Mouse (Mus musculus) MEL-GATA-1-ER (cell line): ENCODE data around the gene Lrrc10.

Experiments used
- DNase-seq: peaks from one replicate; pipeline ENCODE4 v3.0.0-alpha.2; 2012; ENCODE audit warnings: low read depth; ENCODE audit errors: extremely low read depth

The Lrrc10 gene

DNA sequence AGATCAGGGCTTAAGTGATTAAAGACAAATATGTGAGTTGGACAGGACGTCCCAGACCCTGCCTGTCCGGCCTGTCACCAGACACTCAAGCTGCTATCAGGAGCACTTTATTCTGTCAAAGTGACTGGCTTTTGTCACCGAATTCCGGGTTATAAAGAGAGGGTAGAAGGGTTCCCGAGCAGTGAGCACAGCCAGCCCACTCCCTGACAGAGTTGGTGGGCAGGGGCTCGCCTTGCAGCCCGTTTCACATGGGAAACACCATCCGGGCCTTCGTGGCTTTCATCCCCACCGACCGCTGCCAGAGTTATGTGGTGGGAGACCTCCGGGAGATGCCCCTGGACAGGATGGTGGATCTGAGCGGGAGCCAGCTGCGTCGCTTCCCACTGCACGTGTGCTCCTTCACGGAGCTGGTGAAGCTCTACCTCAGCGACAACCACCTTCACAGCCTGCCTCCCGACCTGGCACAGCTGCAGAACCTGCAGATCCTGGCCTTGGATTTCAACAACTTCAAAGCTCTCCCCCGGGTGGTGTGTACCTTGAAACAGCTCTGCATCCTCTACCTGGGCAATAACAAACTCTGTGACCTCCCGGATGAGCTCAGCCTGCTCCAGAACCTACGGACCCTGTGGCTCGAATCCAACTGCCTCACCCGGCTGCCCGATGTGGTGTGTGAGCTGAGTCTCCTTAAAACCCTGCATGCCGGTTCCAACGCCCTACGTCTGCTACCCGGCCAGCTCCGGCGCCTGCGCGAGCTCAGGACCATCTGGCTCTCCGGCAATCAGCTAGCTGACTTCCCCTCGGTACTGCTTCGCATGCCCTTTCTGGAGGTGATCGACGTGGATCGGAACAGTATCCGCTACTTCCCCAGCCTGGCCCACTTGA lies at the start of gene Lrrc10:
Lrrc10 (plus strand) TSS at position 167 of the 882 bp plus-strand sequence.
- no peak for DNase-seq

DNA sequence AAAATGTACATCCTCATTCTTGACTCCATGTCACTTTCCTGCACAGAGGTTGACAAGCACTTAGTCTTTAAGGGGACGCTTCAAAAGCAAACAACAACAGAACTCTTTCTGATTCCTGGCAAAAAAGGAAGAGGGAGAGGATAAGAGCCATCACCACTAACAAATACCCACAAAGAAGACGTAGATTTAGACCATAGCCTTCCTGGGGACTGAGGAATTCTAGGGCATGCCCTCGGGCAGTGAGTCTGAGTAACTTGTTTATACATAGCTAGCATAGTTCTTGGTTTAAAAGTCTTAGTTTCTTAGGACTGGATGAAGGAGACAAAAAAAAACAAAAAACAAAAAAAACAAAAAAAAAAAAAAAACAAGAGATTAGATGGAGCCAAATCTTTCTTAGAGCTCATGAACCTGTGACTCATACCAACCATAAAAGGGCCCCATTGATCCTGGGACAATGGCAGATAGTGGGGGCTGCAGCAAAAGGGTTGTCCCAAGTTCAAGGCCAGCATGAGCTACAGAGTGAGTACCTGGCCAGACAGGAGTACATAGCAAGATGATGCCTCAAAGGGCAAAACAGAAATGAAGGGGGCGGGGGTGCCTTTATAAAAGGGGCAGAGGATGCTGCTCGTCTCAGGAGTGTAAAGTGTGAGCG lies 49.4 kb upstream of the Lrrc10 start:
- DNase-seq: no peak

DNA sequence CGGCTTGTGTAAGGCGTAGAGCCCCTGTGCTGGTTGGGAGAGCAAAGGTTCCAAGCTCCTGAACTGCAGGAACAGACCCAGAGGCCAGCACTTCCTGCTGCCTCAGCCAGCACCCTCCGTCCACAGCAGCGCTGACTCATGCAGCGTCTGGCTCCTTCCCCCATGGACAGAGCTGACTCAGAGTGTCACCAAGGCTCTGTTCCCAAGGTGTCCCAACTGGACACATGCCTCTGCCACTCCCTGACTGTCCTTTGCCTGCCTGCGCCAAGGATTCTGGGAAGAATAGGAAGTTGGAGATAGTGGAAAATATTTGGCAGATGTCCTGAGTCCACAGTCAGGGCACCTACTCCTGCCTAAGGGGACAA lies 48.9 kb upstream of the Lrrc10 start:
- no peak for DNase-seq

DNA sequence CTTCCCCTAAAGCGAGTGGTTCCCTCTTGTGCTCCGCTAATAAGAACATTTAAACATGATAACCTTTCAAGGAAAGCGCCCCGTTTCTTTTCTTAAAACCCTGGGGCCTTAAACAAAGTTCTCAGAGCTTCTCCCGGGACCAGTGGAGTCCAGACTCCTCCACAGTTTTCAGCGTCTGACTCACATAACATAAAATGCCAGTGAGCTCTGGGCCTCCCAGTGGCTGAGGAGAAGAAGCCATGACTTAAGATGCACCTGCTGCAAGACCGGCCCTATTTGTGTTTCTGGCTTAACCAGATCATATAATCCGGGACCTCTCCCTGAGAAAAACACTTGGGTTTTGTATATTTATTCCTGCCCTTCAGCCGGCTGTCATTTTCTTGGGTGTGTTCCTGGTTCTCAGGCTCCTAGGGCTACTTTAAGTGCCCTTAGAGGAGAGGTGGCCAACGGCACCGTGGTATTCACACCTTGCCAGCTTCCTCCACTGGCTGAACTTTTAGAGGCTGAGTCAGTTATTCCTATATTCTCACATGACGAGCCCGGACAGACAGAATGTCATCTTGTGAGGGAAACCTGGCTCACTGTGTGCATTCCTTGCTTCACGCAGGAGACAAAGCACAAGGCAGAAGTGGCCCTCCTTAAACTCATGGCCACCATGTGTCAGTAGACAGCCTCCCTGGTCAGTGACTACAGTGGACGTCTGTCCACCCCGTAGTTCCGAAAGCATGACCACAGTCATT lies 46.3 kb upstream of the Lrrc10 start:
- DNase-seq: no peak

DNA sequence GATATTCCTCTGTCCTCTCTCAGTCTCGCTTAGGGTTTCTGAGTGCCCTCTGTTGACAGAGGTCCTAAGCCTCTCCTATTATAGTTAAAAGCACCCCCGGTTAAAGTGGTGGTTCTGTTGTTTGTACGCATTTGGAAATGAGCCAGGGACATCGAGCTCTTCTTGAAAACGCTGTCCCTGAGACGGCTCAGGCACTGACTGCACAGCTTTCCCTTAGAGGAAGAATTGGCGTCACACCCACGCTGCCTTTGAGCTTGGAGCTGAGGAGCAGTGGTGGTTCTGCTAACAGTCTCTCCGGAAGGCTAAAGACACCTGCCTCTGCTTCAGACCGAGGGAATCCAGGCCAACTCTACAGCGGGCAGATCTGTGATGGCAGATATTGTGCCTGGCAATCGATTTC lies 44.2 kb upstream of the Lrrc10 start:
- DNase-seq: no peak

DNA sequence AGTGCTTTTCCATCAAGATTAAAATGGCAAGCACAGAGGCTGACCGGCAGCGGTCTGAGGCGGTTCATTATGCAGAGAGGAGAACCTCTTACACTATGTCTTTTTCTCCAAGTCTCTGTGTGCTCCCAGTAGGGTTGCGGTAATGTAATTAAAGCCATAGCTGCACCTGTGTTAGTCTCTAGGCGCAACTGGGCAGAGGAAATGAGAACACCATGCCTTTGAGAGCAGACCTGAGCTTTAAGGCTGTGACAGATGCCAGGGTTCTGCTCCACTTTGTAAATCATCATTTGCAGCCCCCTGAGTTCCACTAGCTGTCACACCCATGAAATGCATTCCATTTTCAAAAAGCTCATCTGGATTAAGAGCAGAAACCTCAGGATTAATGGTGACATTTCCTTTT lies 40.4 kb upstream of the Lrrc10 start:
- no peak for DNase-seq

DNA sequence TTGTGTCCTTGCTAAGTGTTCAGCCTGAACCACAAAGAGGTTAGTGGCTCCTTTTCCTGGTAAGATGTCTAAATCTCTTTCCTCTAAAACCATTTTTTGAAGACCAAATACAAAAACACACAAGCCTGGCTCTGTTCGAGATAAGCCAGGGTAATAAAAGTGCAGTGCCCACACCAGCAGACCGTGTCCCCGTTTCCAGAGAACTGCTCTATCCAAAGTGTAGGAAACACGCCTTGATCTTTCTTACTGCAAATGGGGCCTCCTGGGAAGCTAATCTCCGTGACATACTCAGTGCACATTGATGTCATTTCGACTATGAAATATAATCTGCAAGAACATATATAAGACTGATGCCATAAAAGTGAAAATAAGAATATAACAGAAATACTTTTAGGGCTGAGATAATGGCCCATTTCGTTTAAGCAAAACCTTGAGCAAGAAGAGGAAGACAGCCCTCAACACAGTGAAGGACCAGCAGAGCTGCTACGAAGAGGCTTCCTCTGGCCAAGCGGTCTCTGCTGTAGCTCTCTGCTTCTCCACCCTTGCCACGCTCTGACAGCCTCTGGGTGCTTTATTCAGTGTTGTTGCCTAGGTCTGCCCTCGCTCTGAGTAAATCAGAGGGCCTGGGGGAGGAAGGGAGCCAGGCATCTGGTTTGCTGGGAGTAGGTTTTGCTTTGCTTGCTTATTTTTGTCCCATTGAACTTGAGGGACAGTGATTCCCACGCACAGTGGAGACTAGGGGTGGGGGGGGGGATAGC lies 39.3 kb upstream of the Lrrc10 start:
- no peak for DNase-seq

DNA sequence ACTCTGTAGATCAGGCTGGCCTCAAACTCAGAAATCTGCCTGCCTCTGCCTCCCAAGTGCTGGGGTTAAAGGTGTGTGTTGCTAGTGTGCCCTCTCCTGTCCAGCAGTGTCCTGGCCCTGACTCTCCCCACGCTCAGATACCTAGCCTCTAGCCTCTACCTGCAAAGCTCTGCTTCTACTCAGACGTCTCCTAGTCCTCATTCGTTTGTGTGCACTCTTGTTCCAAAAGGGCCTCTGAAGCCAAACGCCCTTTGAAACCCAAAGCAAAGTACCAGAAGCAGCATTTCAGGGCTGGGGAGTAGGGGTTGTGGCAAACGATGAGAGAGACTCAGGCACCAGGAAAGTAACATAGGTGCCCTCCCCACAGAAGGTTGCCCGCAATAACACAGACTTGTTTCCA lies 35.5 kb upstream of the Lrrc10 start:
- DNase-seq: no peak

DNA sequence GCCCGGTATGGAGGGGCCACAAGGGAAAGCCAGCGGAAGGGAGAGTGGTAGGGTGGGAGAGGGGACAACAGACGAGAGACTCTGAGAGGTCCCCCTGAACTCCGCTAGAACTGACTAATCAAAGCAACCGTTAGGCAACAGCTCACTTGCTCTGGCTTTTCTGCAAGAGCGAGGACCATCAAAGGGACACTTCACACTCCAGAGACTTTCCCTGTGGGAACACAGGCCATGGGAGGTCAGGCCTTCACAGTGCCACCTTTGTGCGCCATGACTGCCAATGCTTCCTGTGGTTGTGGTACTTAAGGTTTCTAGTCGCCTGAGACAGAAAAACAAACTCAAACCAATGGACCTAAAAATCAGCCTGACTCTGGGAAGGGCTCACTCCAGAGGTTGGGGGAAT lies 34.1 kb upstream of the Lrrc10 start:
- no peak for DNase-seq

DNA sequence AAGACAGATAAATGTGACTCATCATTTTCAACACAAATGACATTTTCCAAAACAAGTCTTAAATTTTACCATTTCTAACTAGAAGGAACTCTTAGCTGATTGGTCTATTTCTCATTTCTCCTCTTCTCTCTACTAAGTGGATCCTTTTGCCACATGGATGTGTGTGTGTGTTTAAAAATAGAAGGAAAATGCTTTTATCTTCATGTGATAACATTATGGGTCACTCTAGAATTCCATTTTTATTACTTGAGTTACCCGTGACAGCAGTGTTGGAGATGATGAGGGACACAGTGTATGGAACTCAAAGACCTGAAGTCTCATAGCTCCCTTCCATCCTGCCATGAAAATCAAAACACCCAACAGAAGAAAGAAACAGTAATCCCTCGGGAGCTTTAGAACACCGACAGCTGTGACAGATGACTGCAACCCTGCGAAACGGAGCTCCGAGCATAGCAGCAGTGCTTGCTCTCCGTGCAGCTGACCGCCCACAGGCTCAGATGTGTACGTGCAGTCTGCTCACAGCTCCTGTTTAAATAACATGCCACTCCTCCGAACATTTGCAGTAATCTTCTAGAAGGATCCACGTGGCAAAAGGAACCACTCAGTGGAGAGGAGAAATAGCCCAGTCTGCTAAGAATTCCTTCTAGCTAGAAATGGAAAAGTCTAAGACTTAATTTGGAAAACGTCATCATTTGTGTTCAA lies 31.3 kb upstream of the Lrrc10 start:
- no peak for DNase-seq

DNA sequence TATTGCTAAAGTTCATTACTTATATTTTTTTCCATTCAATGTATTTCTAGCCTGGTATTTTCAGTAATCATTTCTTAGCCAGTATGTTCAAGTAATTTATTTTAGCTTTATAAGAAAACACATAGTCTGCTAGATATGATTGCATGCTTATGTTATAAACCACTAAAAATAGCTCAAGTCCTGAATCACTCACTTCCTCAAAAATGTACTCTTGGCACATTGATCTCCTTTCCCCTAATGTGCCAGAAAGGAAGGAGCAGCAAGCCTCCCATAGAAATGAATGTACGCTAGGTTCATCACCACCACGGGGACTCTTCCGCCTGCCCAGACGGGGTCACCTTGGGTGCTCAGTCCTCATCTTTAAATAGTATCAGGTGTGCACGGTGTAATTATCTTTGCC lies 30.6 kb upstream of the Lrrc10 start:
- no peak for DNase-seq

DNA sequence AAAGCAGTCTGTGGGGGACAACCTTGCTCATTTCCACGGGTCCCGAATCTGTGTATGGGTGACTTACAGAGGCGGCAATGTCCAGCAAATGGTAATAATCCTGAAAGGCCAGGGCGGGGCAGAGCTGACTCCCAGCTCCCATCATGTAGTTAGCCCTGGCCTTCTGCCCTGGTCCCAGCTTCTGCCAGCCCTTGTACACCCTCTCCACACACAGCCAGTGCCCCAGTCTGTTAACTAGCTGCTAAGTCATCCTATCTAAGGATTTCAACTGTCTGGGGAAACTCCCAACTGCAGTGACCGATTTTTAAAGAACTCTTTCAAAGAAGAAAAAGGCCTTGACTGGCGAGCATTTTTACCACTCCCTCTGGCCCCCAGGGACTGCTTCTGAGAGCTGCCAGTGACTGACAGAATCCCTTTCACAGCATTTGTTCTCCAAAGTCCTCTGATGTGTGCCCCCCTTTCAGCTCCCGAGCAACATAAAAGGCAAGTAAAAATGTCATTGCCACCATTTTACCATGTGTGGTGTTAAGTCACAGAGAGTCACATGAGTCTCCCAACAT lies 26.8 kb upstream of the Lrrc10 start:
- DNase-seq: no peak

DNA sequence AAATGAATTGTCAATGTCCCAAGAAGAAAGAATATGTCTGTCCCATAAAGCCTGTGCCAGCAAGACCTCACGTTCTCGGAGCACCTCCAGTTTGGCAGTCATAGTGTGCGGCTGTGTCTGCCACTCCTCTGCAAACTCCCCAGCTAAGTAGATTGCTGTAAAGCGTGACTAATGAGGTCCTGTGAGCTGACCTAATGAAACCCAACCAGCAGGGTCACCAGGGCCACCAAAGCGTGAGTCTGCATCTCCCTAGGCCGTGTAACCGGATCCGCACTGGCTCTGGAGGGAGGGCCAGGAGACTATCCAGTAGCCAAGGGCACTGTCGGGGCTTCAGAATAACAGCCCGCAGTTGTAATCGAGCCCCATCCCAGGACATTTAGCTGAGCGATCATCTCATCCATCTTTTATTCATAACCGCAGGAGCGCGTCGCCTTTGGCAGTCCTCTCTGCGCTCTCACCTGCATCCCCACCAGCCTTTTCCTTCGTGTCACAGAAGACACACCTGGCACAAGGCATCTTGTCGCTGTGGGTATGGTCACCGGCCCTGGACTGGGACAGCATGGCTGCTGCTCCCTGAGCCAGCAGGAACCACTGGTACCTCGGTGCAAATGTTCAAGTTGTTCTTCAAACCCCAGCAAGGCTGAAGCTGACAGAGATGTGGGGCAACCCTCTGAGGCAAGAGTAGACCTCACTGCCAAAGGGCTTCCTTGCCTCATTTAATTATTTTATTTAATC lies 24.0 kb upstream of the Lrrc10 start:
- no peak for DNase-seq

DNA sequence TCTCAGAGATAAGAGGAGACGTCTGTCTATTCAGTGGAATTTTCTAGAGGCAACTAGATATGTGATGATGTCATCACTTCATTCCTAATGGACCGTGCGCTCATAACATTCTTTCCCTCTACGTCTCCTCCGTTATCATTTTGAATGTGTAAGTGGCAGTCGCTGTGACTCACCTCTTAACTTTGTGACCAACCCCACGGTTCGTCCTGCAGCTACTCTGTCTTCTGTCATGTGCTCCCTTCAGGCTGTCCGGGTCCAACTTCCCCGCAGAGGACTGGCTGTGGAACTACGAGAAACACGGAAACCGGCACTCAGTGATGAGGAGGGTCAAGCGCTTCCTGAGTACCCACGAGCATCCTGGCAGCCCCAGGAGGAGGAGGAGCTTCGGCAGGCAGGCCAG lies 21.4 kb upstream of the Lrrc10 start:
- no peak for DNase-seq

DNA sequence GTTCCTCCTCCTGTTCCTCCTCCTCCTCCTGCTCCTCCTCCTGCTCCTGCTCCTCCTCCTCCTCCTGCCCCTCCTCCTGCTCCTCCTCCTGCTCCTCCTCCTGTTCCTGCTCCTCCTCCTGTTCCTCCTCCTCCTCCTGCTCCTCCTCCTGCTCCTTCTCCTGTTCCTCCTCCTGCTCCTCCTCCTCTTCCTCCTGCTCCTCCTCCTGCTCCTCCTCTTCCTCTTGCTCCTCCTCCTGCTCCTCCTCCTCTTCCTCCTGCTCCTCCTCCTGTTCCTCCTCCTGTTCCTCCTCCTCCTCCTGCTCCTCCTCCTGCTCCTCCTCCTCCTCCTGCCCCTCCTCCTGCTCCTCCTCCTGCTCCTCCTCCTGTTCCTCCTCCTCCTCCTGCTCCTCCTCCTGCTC lies 19.4 kb upstream of the Lrrc10 start:
- DNase-seq: peak; percentile 56

DNA sequence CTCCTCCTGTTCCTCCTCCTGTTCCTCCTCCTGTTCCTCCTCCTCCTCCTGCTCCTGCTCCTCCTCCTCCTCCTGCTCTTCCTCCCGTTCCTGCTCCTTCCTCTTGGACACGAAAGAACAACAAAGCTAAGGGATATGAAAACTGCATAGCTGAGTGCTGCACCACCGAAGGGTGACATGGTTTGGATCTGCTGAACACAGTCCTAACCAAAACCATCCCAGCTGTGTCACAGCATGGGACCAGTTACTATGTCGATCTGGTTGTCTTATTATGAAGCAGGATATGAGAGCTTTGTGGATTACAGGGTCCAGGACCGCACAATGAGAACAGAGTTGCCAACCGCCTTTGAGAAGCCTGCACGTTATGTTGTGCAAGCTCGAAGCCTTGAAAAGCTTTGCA lies 19.0 kb upstream of the Lrrc10 start:
- peak; percentile 23 for DNase-seq

DNA sequence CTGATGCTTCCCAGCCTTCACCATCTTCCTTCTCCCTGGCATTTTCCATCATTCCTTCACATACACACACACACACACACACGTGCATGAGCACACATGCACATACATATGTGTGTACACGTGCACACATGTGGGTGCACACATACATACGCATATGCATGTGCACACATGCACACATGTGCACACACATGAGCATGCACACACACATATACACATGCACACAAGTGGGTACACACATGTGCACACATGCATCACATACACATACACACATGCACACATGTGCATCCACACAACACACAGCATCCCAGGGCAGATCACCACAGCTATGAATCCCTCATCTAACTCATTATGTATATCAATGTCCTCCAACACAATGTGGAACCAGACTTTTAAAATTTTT lies 14.0 kb upstream of the Lrrc10 start:
- no peak for DNase-seq

DNA sequence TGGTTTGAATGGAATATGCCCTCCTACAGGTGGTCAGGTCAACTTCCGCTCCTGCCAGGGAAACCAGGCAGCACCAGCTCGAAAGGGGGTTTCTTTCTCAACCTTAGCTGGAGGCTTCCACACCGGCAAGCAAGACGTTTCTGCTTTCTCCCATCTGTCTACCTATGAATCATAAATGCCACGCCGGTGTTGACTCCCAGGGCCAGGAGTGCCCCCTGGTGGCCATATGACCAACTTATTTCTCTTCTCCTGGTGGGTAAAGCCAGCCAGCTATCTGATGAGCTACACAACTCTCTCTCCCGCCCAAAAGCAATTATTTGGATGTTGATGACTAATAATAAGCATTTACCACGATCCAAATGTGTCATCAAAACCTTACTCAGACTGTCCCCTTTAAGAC lies 11.4 kb upstream of the Lrrc10 start:
- DNase-seq: peak; percentile 60

DNA sequence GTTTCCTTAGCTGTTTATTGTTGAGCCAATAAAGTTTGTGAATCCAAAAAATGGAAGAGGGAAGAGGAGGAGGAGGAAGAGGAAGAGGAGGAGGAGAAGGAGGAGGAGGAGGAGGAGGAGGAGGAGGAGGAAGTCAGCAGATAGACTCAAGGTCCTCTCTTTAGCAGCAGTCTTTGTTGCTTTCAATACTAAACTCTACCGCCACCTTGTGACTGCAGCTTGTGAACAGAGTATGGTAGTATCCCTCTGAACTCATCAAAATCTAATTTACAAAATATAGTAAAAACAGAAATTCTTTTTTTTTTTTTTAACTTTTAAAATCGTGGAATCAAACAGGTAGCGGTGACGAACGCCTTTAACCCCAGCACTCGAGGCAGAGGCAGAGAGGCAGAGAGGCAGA lies 4.8 kb upstream of the Lrrc10 start:
- DNase-seq: peak; percentile 44

DNA sequence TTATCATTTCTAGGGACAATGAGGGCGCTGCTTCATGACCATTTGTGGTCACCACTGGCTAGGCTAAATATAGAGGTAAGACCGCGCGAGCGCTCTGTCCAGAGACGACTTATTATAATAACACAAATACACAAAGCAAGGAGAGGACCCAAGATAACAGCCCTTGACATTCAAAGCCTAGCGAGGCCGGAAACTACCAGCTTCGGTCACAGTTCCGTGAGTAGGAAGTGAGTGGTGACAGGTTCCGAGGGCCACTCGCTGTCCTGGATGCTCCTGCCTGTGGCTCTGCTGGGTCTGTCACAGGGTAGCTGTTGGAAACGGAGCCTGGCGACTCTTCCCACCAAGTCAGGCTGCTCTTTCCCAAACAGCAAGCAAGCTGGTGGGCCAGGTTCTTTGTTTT lies 2.8 kb upstream of the Lrrc10 start:
- DNase-seq: no peak
